Mouse (Mus musculus): ENCODE measurements at regions not wholly inside any gene's neighbourhood (a gene's known extent, or its start where the extent isn't known, plus 50 kb on each side); places are given as distances from the start of the nearest gene placed in this dataset.
"Not testable (repeated sequence)": the region's sequence is repeated elsewhere in the genome, so short reads cannot be mapped to it uniquely, and the experiment has no call there.

GRCm38 (mm10) chr7:137963470-137964095 is 433.9 kb downstream of the Tcerg1l start:
- H3K4me3 ChIP-seq (ENCODE audit: low read depth, low read length), result no peak overlapping the region
- no peaks in the 10 kb centered on the region for H3K4me1 ChIP-seq (ENCODE audit: control insufficient read depth, insufficient read depth, insufficient read length, low read length)
- no peaks in the 10 kb centered on the region for H3K27me3 ChIP-seq (ENCODE audit: control insufficient read depth, insufficient read depth, low read length)
- TF ChIP-seq POLR2A (IDR thresholded peaks at IDR 0.05; ENCODE audit: low read depth, low read length) (no peak), CTCF (IDR thresholded peaks at IDR 0.05; ENCODE audit: extremely low read depth, insufficient read length, insufficient replicate concordance, low read depth, low read length) (no peak)
- 45% methylated on average over 3 of the region's 3 CpGs for WGBS
- no peaks in the 10 kb centered on the region for H3K36me3 ChIP-seq (ENCODE audit: control insufficient read depth, insufficient read depth, low read length)
- H3K27ac ChIP-seq (ENCODE audit: insufficient read depth, low read depth, low read length), result no peak overlapping the region

GRCm38 (mm10) chr7:137974705-137975104 is 422.8 kb downstream of the Tcerg1l start:
- H3K4me3 ChIP-seq (ENCODE audit: low read depth, low read length), result no peak overlapping the region
- H3K27ac ChIP-seq (ENCODE audit: insufficient read depth, low read depth, low read length), result no peak overlapping the region
- TF ChIP-seq POLR2A (IDR thresholded peaks at IDR 0.05; ENCODE audit: low read depth, low read length), result no peak
- TF ChIP-seq CTCF (IDR thresholded peaks at IDR 0.05; ENCODE audit: extremely low read depth, insufficient read length, insufficient replicate concordance, low read depth, low read length), result no peak
- H3K36me3 ChIP-seq (ENCODE audit: control insufficient read depth, insufficient read depth, low read length), result no peaks in the 10 kb centered on the region
- H3K4me1 ChIP-seq (ENCODE audit: control insufficient read depth, insufficient read depth, insufficient read length, low read length), result no peaks in the 10 kb centered on the region
- 92% methylated on average over 5 of the region's 5 CpGs for whole genome bisulfite sequencing
- no peaks in the 10 kb centered on the region for H3K27me3 ChIP-seq (ENCODE audit: control insufficient read depth, insufficient read depth, low read length)

GRCm38 (mm10) chr7:137977527-137977926 is 420.0 kb downstream of the Tcerg1l start:
- H3K27ac ChIP-seq (ENCODE audit: insufficient read depth, low read depth, low read length), result no peak overlapping the region
- TF ChIP-seq POLR2A (IDR thresholded peaks at IDR 0.05; ENCODE audit: low read depth, low read length) (no peak), CTCF (IDR thresholded peaks at IDR 0.05; ENCODE audit: extremely low read depth, insufficient read length, insufficient replicate concordance, low read depth, low read length) (no peak)
- H3K27me3 ChIP-seq (ENCODE audit: control insufficient read depth, insufficient read depth, low read length), result no peaks in the 10 kb centered on the region
- H3K4me3 ChIP-seq (ENCODE audit: low read depth, low read length), result no peak overlapping the region
- no peaks in the 10 kb centered on the region for H3K4me1 ChIP-seq (ENCODE audit: control insufficient read depth, insufficient read depth, insufficient read length, low read length)
- H3K36me3 ChIP-seq (ENCODE audit: control insufficient read depth, insufficient read depth, low read length), result no peaks in the 10 kb centered on the region
- 61% methylated on average over 1 of the region's 1 CpGs for WGBS

GRCm38 (mm10) chr7:137979361-137979760 is 418.2 kb downstream of the Tcerg1l start:
- H3K27ac ChIP-seq (ENCODE audit: insufficient read depth, low read depth, low read length), result no peak overlapping the region
- H3K4me3 ChIP-seq (ENCODE audit: low read depth, low read length), result no peak overlapping the region
- TF ChIP-seq POLR2A (IDR thresholded peaks at IDR 0.05; ENCODE audit: low read depth, low read length) (no peak), CTCF (IDR thresholded peaks at IDR 0.05; ENCODE audit: extremely low read depth, insufficient read length, insufficient replicate concordance, low read depth, low read length) (no peak)
- no peaks in the 10 kb centered on the region for H3K36me3 ChIP-seq (ENCODE audit: control insufficient read depth, insufficient read depth, low read length)
- H3K4me1 ChIP-seq (ENCODE audit: control insufficient read depth, insufficient read depth, insufficient read length, low read length), result no peaks in the 10 kb centered on the region
- no peaks in the 10 kb centered on the region for H3K27me3 ChIP-seq (ENCODE audit: control insufficient read depth, insufficient read depth, low read length)
- 72% methylated on average over 4 of the region's 4 CpGs for WGBS

GRCm38 (mm10) chr7:138005806-138006205 is 391.7 kb downstream of the Tcerg1l start:
- Histone ChIP-seq H3K36me3 (ENCODE audit: control insufficient read depth, insufficient read depth, low read length) (no peaks in the 10 kb centered on the region), H3K4me3 (ENCODE audit: low read depth, low read length) (no peak overlapping the region), H3K4me1 (ENCODE audit: control insufficient read depth, insufficient read depth, insufficient read length, low read length) (no peaks in the 10 kb centered on the region), H3K27me3 (ENCODE audit: control insufficient read depth, insufficient read depth, low read length) (no peaks in the 10 kb centered on the region), H3K27ac (ENCODE audit: insufficient read depth, low read depth, low read length) (no peak overlapping the region)
- 42% methylated on average over 3 of the region's 3 CpGs for WGBS
- no peak for TF ChIP-seq CTCF (IDR thresholded peaks at IDR 0.05; ENCODE audit: extremely low read depth, insufficient read length, insufficient replicate concordance, low read depth, low read length)
- no peak for TF ChIP-seq POLR2A (IDR thresholded peaks at IDR 0.05; ENCODE audit: low read depth, low read length)

- TF ChIP-seq POLR2A (IDR thresholded peaks at IDR 0.05; ENCODE audit: low read depth, low read length) (no peak), CTCF (IDR thresholded peaks at IDR 0.05; ENCODE audit: extremely low read depth, insufficient read length, insufficient replicate concordance, low read depth, low read length) (no peak)
- no peaks in the 10 kb centered on the region for H3K4me1 ChIP-seq (ENCODE audit: control insufficient read depth, insufficient read depth, insufficient read length, low read length)
- H3K36me3 ChIP-seq (ENCODE audit: control insufficient read depth, insufficient read depth, low read length), result no peaks in the 10 kb centered on the region
- no peak overlapping the region for H3K4me3 ChIP-seq (ENCODE audit: low read depth, low read length)
- no peaks in the 10 kb centered on the region for H3K27me3 ChIP-seq (ENCODE audit: control insufficient read depth, insufficient read depth, low read length)
- 63% methylated on average over 3 of the region's 3 CpGs for WGBS
- no peak overlapping the region for H3K27ac ChIP-seq (ENCODE audit: insufficient read depth, low read depth, low read length)
Measured at GRCm38 (mm10) chr7:138006971-138007370, 390.6 kb downstream of the Tcerg1l start.

- no peaks in the 10 kb centered on the region for H3K4me1 ChIP-seq (ENCODE audit: control insufficient read depth, insufficient read depth, insufficient read length, low read length)
- H3K27me3 ChIP-seq (ENCODE audit: control insufficient read depth, insufficient read depth, low read length), result no peaks in the 10 kb centered on the region
- H3K27ac ChIP-seq (ENCODE audit: insufficient read depth, low read depth, low read length), result no peak overlapping the region
- H3K36me3 ChIP-seq (ENCODE audit: control insufficient read depth, insufficient read depth, low read length), result no peaks in the 10 kb centered on the region
- WGBS, result 46% methylated on average over 3 of the region's 3 CpGs
- TF ChIP-seq POLR2A (IDR thresholded peaks at IDR 0.05; ENCODE audit: low read depth, low read length) (no peak), CTCF (IDR thresholded peaks at IDR 0.05; ENCODE audit: extremely low read depth, insufficient read length, insufficient replicate concordance, low read depth, low read length) (no peak)
- H3K4me3 ChIP-seq (ENCODE audit: low read depth, low read length), result no peak overlapping the region
Measured at GRCm38 (mm10) chr7:138008601-138009000, 388.9 kb downstream of the Tcerg1l start.

GRCm38 (mm10) chr7:138024021-138024420 is 373.5 kb downstream of the Tcerg1l start:
- H3K4me1 ChIP-seq (ENCODE audit: control insufficient read depth, insufficient read depth, insufficient read length, low read length); H3K36me3 ChIP-seq (ENCODE audit: control insufficient read depth, insufficient read depth, low read length); H3K27ac ChIP-seq (ENCODE audit: insufficient read depth, low read depth, low read length); H3K27me3 ChIP-seq (ENCODE audit: control insufficient read depth, insufficient read depth, low read length); H3K4me3 ChIP-seq (ENCODE audit: low read depth, low read length): not testable (repeated sequence)
- 88% methylated on average over 1 of the region's 1 CpGs for WGBS

Data from small intestine, adult 2 months (tissue).